Mouse (Mus musculus): ENCODE measurements around the gene Tbc1d30.

Gene Tbc1d30

GRCm38 (mm10) chr10:121227403-121227802 lies 123.7 kb downstream of the Tbc1d30 start:
- DNase-seq (ENCODE audit: low spot score in 2 of 2) = peak in 1 of 2 experiments; percentile 4

- no peak for DNase-seq (ENCODE audit: low spot score in 2 of 2)
Observed at GRCm38 (mm10) chr10:121225636-121226035, 125.4 kb downstream of the Tbc1d30 start.

GRCm38 (mm10) chr10:121222881-121223280 lies 128.2 kb downstream of the Tbc1d30 start:
- no peak for DNase-seq (ENCODE audit: low spot score in 2 of 2)

DNA sequence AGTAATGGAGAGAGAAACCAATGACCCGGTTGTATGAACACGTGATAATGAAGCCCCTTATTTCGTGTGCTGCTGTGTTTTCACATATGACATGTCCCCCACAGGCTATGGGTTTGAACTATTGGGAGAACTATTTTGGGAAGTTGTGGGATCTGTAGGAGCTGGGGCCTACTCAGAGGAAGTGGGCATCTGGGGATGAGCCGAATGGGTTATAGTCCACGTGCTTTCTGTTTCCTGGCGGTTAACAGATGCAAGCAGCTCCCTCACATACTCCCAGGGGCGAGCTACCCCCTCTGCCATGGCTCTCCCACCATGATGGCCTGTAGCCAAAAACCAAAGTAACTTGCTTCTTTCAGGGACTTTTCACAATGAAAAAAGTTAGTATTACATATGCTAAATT lies 132.5 kb downstream of the Tbc1d30 start:
- no peak for DNase-seq (ENCODE audit: low spot score in 2 of 2)

DNA sequence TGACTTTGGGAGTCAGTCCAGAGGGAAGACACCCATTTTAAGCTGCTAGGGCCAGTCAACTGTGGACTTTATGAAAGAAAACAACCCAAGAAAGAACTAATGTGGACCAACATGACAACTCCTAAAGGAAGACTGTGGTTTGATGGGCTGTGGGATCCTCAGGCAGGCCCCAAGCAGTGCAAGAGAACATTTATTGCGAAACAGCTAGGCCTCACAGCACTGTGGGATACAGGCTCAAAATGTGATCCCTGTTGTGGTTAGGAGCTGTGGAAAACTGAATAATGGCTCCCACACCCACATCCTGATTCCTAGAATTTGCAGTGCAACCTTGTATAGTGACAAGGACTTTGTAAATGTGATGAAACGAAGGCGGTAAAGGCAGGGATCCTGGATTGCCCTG lies 134.3 kb downstream of the Tbc1d30 start:
- no peak for DNase-seq (ENCODE audit: low spot score in 2 of 2)

All from spleen, postnatal 10 days (tissue).